Mouse (Mus musculus): ENCODE results near the gene 1600014C10Rik.

DNA sequence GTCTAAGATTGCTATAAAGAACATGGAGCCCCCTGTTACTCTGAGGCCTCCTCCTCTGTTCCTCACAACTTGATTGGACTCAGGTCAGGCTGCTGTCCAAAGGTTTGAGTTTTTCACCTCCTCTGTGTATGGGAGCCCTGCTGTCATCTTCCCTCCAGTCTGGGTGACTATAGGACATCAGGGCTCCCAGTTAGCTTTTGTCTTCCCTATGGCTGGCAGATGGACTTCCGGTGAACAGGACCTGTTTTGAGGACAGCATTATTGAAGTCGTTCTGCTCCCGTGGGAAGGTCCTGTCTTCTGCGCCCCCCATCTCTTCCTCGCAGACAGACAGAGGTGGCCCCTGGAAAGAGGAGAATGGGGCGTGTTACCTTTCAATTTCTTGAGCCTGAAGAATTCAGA is 1.8 kb downstream of the 1600014C10Rik start:
- TF ChIP-seq POLR2A (IDR thresholded peaks at IDR 0.05; ENCODE audit: borderline replicate concordance, insufficient read depth, low read length) (no peak), CTCF (IDR thresholded peaks at IDR 0.05; ENCODE audit: borderline replicate concordance, insufficient read depth, low read depth, low read length) (no peak)
